Mouse (Mus musculus) E14TG2a.4 (cell line): ENCODE measurements at regions not wholly inside any gene's neighbourhood (a gene's known extent, or its start where the extent isn't known, plus 50 kb on each side); places are given as distances from the start of the nearest gene placed in this dataset.

Experiments used
- CTCF ChIP-seq: conservative IDR thresholded peaks from 2 replicates; pipeline ENCODE4 v1.5.1; 2014; ENCODE audit warnings: low read length
- NANOG ChIP-seq: IDR thresholded peaks from 2 replicates; pipeline ENCODE4 v1.6.1; 2014; ENCODE audit warnings: borderline replicate concordance, low read length, mixed read lengths

DNA sequence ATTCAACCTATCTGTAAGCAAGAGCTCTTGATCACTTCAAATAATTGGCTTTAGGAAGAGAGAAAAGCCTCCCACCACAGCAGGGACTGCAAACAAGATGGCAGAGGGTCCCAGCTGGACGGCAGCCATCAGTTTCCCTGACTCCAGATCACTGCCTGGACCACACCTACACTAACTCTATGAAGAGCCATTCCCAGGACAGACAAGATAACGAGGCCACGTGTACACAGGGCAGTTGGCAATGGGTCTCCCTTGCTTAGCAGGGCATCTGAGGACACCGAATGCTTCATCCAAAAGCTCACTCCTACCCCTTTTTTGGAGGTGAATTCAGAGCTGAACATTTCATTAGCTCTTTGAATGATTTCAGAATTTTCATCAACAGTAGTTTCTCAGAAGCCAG is 179.9 kb downstream of the Mreg start:
- TF ChIP-seq CTCF, result no peak
- no peak for TF ChIP-seq NANOG
